Mouse (Mus musculus) urinary bladder, postnatal 36 days (tissue): ENCODE results near the gene Vmn1r175.
"Not testable (repeated sequence)": the region's sequence is repeated elsewhere in the genome, so short reads cannot be mapped to it uniquely, and the experiment has no call there.

Experiments
- DNase-seq, 2 experiments: peaks; one replicate each; pipeline ENCODE4 v3.0.0; 2022; ENCODE audit warnings: low spot score in 2 of 2, mixed read lengths in 1 of 2

Vmn1r175 gene

GRCm38 (mm10) chr7:23810543-23810942 is at the start of gene Vmn1r175:
TSS of gene Vmn1r175 (minus strand) at chr7:23810643.
- not testable (repeated sequence) for DNase-seq

GRCm38 (mm10) chr7:23837272-23837671 is 26.8 kb upstream of the Vmn1r175 start, which contains the start of gene Vmn1r176:
TSS of gene Vmn1r176 (minus strand) at chr7:23837372.
- not testable (repeated sequence) for DNase-seq

DNA sequence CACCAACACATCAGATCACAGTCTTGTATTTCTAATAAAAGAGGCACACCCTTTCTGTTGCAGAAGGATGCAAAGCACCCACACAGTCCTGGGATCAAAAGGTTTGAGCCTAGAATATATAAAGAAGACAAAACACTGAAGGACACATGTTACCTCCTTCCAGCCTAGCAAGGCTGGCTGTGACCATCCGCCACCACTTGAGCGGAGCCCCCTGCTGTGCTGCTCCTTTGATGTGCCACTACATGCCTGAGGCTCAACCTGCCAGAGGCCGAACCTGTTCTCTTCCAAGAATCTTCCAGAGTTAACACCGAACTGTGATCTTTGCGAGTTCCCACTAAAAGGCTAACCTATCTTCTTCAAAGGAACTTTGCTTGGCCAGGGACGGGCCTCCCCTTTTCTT is 25.9 kb downstream of the Vmn1r175 start:
- no peak for DNase-seq
